Mouse (Mus musculus) layer of hippocampus, postnatal 36 days (tissue): ENCODE measurements at regions not wholly inside any gene's neighbourhood (a gene's known extent, or its start where the extent isn't known, plus 50 kb on each side); places are given as distances from the start of the nearest gene placed in this dataset.
A peak's percentile ranks its signal among the peaks of the same experiment; 100 is the strongest.
"Not testable (repeated sequence)": the region's sequence is repeated elsewhere in the genome, so short reads cannot be mapped to it uniquely, and the experiment has no call there.

ENCODE experiments used
- DNase-seq, 2 experiments: peaks; one replicate each; pipeline ENCODE4 v3.0.0; 2022

DNA sequence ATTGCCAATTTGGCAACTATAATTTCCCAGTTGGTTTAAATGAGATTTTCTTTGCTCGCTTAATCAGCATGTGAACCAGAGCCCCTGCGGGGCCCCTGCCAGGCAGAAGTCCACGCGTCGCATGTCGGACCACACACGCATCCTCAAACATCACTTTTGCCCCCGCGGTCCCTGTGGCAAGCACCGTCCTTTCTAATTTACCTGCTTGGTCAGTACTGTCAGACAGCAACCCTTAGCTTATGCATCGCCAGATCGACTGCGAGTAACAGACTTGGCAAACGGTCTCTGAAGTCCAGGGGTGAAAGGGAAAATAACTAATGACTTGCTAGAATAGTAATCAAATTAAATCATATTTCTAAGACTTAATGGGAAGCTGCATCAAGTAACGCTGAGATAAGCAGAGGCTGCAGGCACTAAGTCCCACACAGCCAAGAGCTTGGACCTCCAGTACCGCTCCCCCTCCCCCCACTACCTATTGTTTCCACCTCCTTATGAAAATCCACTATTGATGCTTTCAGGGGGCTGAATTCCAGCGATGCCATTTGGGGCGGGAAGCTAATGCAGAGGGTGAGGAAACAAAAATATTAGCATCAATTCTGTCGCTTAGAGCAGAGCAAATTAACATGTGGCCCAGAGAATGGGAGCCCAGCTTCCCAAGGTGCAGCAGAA lies 142.0 kb upstream of the Cntnap4 start:
- no peak for DNase-seq

DNA sequence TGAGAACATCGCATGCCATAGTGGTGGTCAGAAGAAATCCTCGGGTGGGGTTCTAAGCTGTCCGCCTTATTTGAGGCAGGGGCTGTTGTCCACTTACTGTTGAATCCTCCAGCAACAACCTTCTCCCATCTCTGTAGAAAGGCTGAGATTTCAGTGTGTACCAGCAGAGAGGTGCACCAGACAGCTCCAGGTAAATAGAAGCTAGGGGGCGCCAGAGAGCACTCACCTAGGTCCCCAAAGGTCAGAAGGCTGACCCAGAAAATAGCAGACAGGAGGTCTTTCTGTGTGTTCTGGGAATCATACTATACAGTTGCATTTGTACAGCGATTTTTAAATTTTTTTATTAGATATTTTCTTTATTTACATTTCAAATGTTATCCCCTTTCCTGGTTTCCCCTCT lies 157.9 kb upstream of the Cntnap4 start:
- no peak for DNase-seq

DNA sequence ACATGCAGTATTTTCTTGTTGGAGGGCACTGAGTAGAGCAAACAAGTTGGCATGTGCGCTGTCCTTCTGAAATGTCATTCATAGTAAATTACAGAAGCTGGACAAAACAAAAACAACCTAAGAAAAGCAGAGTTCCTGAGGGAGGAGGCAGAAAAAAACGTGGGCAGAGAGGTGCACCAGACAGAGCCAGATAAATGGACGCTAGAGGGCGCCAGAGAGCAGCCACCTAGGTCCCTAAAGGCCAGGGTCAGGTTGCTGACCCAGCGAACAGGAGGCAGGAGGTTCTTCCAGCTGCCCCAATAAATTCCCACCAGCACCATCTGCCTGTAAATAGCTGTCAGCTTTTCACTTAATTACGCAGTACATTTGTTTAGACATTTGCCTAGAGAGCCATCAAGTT lies 158.6 kb upstream of the Cntnap4 start:
- no peak for DNase-seq

DNA sequence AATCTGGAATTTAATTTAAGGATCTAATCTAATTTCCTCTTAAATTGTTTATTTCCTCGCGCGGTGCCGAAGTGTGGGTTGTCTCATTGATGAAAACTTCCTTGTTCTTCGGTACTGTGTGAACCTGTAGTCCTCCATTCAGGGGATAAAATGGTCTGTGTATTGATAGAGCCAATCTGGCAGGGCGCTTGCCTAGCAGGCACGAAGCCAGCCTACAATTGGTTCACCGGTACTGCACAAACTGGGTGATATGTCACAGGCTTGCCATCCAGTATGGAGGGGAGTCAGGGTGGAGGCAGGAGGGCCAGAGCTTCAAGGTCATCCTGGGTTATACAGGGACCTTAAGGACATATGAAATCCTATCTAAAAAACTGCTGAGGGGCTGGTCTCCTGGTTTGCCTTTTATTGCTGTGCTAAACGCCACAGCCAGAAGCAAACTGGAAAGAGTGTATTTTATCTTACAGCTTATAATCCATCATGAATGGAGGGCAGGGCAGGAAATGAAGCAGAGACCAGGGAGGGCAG lies 161.6 kb upstream of the Cntnap4 start:
- no peak for DNase-seq

GRCm38 (mm10) chr8:112404087-112404486 lies 165.8 kb upstream of the Cntnap4 start:
- no peak for DNase-seq

DNA sequence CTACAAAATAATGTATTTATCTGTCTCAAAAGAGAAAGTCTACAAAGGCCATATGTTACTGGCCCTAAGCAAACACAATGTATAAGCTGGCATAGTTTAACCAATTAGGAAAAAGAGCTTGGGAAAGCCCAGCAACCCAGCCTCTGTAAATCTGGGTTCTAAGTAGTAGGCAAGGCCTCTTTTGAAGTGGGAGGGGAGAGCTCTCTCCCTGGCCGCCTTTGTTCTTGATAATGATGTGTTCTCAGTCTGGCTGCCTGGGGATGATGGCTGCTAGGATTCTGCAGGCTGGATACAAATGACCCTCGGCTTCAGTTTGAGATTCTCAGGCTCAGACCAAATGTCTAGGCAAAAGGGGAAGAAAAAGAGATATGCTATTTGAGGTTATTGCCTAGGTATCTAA lies 172.4 kb upstream of the Cntnap4 start:
- no peak for DNase-seq

GRCm38 (mm10) chr8:112390108-112390507 lies 179.7 kb upstream of the Cntnap4 start:
- no peak for DNase-seq

GRCm38 (mm10) chr8:112348323-112348722 lies 221.5 kb upstream of the Cntnap4 start:
- no peak for DNase-seq

GRCm38 (mm10) chr8:112333171-112333570 lies 236.7 kb upstream of the Cntnap4 start:
- DNase-seq = peak in 1 of 2 experiments; percentile 6

- DNase-seq = no peak
Measured at GRCm38 (mm10) chr8:112332021-112332420, 237.8 kb upstream of the Cntnap4 start.

DNA sequence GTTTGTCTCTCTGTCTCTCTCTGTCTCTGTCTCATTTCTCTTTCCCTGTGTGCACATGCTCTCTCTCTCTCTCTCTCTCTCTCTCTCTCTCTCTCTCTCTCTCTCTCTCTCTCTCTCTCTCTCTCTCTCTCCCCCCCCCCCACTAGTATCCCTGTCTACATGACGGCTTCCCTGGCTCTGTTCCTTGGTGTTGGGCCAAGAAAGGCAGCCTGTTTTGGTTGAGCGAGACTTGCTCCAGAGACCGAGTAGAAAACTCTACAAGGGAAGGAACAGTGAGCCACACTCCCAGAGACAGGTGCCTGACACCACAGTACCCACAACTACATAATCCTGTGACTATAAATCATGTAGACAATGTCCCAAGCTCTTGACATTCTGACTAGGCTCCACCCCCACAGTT lies 260.0 kb upstream of the Cntnap4 start:
- DNase-seq = no peak

GRCm38 (mm10) chr8:112308354-112308753 lies 261.5 kb upstream of the Cntnap4 start:
- no peak for DNase-seq

DNA sequence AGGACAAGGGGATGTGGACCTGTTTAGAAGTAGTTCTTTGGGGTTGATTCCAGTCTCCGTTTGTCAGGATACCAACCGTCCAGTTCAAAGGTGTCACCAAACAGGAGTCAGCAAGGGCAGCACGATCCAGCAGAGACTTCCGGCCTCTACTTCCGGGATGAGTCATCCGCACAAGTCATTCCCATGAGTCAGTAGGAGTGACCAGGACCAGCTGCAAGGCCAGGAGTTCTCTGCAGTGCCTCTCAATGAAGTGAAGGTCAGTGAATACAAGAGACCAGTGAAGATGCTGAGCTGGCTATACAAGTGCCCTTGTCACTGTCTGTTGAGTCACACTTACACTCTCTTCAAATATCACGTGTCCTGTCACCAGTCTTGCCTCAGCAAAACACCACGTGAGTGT lies 272.8 kb upstream of the Cntnap4 start:
- DNase-seq = no peak

DNA sequence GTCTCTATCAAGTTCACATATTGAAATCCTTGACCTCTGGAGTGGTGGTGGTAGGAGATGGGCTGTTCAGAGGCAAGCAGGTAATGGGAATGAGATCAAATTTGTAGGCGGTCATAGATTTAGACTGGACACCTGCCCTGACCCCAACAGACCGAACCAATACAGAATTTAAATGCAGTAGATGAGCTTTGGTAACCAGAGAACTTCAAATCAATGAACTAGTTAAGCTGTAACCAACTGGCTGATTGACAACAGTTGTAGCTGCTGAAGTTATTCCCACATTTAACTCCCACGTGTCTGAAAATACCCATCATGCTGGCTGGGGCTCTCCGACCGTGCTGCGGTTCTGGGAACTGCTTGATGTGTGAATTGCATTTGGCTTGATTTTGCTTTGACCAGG lies 268.5 kb upstream of the Gm6793 start:
- DNase-seq = no peak

GRCm38 (mm10) chr8:112269598-112269997 lies 254.8 kb upstream of the Gm6793 start:
- DNase-seq = no peak

DNA sequence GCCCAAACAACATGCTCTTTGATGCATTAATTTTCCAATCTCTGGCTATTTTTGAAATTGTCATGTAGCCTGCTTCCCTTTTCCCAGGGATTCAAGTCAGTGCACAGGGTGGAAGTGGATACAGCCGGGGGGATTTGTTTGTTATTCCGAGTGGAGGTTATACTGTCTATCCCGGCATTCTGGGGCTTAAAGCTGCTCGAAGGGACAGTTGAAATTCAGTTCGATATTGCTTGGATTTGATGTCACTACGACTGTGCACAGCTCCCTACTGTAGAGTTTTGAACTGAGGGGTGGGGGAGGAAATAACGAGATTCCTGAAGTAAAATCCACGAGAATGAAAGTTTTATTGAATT lies 254.4 kb upstream of the Gm6793 start:
- no peak for DNase-seq

GRCm38 (mm10) chr8:112268544-112269213 lies 253.8 kb upstream of the Gm6793 start:
- DNase-seq = peak; percentile 33 to 36

- no peak for DNase-seq
Measured at GRCm38 (mm10) chr8:112257922-112258475, 243.2 kb upstream of the Gm6793 start.

GRCm38 (mm10) chr8:112257311-112257894 lies 242.6 kb upstream of the Gm6793 start:
- no peak for DNase-seq

- not testable (repeated sequence) for DNase-seq
Measured at GRCm38 (mm10) chr8:112246629-112247028, 231.8 kb upstream of the Gm6793 start.

DNA sequence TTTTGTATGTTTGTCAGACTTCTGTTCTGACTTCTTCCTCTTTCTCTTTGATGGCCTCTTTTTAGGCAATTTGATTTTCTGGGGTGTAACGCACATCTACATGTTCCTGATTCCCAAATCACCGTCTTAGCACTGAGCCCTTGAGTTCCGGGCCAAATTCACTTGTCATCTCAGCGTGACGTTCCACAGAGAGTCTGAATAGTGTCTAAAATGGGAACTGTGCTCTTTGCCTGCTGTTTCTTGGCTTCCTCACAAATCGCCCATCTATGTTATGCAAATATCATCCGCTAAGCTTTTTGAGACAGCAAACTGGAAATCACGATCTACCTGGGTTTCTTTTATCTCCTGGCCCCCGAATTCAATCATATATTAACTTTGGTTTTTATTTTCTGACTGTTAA lies 223.8 kb upstream of the Gm6793 start:
- no peak for DNase-seq

DNA sequence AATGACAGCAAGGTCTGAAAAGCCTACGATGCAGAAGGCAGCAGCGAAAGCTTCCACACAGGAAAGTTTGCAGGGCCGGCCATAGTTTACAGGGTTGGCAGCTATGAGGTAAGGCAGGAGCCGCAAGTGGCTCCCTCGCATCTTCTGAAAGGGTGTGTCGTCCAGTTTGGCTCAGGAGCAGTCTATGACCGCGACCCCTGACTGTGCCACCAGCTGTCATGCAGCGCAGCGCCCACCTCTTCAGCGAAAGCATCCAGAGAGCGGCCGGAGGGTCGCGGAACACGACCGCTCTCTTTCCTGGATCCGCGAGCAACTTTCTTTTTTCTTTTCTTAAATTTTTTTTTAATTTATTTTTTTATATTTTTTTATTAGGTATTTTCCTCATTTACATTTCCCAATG lies 221.9 kb upstream of the Gm6793 start:
- not testable (repeated sequence) for DNase-seq

DNA sequence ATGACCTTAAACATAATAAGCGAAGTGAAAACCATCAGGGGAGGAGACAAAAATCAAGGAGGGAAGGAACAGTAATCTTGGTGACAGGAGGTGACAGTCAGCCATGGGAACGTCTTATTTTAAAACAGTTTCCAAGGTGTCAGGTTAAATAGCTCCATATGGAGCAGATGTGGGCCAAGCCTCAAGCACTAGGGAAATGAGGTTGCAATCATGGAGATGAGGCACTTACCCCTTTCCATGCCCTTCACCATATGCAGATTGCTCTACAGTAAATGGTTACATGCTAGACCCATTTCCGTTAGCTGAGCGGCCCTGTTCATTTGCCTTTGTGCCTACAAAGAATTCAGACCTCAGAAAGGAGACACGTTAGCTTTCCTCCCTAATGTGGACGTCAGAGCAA lies 204.8 kb upstream of the Gm6793 start:
- DNase-seq = no peak

DNA sequence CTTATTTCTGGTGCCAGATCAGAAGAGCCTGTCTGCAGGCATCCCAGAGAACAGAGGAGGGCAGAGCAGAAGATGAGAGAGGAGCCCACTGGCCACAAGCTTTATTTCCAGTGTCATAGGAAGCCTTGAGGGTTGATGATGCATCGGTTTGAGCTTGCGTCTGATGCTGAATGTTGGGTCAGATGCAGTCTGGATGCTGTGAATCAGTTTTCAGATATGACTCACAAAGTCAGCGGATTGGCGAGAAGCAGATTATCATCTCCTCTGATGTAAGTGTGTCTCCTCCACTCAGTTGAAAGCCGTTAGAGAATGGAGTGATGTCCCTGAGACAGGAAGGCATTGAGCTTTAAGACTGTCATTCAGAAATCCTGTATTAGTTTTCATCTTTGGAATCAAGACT lies 197.3 kb upstream of the Gm6793 start:
- DNase-seq = no peak
